Mouse (Mus musculus) granulocyte monocyte progenitor cell, adult 5-6 weeks (primary cell): ENCODE results near the gene Dnpep. TPM values are rescaled to one million over a fixed set of nuclear protein-coding genes. Genes with fewer than 3 reads are reported as not detected.

Source experiments
- ATAC-seq: replicated peaks from 2 replicates; pipeline ENCODE4 v1.8.0; 2016; ENCODE audit warnings: mild to moderate bottlenecking, moderate TSS enrichment, inconsistent platforms; ENCODE audit not compliant: poor library complexity, severe bottlenecking
- total RNA-seq, 2 experiments: library from RNA; stranded (forward) in 1 of 2; stranded (reverse) in 1 of 2; fragments of 200-712, 200-1000 nt in 1 of 2; fragments of >200 nt in 1 of 2; fragmentation: Nextera tagmentation in 1 of 2; gene quantifications; 2 replicates each; pipeline ENCODE4 v1.2.3; 2014 to 2017

Dnpep gene
- total RNA-seq, 2 experiments from 2014 or later: 35.6 to 47.7 TPM

DNA sequence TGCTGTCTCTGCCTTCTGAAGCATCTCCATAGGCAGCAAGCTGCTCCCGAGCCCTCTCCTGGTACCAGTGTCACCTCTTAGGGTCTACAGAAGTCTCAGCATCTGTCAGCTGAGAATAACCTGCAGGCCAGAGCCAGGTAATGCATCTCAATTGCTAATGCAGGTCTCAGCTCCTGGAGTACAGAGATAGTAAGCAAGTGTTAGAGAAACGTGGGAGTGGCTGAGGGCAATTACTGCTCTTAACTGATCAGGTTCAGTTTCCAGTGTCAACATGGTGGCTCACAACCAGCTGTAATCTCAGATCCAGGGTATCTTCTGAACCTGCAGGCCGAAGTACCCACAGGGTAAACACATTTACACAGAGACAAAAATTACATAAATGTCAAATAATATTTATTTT, 18.7 kb upstream of the Dnpep start:
- no peak for ATAC-seq

DNA sequence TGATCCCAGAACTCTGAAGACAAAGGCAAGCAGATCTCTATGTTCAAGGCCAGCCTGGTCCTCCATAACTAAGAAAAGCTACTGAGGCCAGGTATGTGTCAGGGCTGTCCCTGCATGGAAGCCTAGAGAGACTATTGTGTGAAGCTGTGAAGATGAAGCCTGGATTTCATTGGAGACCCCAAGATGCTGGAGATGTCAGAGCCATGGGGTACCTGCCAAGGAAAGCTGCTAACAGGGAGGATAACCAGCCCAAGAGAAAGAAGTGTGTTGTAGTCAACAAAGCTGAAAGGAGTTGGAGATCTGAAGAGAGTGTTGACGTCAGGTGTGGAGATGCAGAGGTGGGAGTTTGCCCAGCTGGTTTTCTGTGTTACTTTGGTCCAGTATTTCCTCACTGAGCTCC, 13.5 kb upstream of the Dnpep start:
- no peak for ATAC-seq

DNA sequence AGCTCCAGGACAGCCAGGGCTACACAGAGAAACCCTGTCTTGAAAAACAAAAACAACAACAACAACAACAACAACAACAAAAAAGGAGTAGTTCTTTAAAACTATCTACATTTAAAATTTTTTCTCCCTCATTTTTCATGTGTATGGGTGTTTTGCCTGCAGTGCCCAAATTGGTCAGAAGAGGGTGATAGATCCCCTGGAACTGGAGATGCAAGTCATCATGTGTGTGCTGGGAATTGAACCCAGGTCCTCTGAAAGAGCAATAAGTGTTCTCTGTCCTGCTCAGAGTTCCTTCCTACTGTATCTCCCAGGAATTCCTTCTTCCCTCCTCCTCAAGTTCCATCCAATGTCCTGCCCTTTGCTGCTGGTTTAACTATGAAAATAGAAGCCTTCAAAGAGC, 9.7 kb upstream of the Dnpep start:
- no peak for ATAC-seq

DNA sequence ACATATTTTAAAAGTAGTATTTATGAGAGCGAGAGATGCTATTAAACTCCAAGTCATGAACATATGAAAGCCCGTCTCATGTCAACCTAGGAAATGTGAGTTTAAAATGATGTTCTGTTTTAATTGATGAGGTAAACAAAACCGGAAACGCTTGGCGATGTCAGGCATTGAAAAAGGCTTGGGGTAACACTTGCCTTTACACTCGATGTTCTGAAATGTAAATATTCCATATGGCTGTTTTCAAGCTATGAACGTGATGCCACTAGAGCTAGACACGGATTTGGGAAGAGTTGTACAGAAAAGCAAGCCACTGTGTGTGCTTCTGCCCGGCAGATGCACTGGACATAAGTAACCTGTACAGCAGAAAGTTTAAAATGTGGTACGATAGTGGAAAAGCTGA, 1.4 kb upstream of the Dnpep start:
- ATAC-seq: no peak

DNA sequence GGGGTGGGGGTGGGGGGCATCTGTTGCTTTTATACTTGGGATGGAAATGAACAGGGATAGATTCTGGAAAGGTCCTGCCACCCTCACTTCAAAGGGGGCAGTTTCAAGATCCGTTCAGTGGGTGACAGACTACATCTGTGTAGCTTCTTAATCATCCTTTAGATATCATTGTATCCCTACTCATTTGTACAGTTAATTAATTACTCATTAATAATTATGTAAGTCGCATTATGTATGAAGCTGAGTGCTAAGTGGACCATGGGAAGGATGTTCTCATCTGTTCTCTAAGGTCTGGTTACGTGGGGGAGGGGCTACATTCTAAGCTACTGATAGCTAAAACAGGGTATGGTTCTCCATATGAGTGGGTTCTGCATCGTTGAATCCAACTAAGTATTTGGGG, 946 bp upstream of the Dnpep start:
- ATAC-seq: no peak

DNA sequence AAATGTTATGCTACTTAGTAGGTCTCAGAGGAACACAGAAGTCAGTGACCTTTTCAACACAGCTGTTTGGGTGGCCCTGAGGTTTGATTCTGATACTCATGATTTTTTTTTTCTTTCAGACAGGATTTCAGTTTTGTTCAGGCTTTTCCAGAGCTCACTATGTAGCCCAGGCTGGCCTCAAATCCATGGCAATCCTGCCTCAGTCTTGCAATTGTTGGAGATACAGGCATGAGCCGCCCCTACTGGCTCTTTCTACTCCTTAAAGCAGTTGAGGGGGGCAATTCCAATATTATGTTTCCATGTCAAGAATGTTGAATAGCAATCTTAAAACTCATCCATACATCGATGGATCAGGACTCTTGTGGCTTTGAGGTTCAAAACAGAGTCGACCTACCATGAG, 511 bp upstream of the Dnpep start:
- no peak for ATAC-seq

DNA sequence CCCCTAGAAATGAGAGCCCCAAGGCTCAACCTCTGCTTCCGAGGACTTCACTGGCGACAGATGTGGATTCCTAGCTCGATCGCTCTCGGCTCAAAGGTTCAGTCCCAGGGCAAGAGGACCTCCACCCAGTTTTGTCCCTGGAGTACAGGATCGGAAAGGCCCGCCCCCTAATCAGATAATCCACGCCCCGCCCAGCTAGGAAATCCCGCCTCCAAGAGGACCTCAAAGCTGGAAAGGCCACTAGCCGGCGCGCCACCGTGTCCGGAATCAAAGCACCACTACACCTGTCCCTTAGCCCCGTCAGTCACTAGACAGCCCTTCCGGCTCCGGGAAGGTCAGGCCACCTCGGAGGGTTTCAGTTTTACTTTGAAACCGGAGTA, 939 bp downstream of the Dnpep start:
- ATAC-seq: peak; percentile 33

DNA sequence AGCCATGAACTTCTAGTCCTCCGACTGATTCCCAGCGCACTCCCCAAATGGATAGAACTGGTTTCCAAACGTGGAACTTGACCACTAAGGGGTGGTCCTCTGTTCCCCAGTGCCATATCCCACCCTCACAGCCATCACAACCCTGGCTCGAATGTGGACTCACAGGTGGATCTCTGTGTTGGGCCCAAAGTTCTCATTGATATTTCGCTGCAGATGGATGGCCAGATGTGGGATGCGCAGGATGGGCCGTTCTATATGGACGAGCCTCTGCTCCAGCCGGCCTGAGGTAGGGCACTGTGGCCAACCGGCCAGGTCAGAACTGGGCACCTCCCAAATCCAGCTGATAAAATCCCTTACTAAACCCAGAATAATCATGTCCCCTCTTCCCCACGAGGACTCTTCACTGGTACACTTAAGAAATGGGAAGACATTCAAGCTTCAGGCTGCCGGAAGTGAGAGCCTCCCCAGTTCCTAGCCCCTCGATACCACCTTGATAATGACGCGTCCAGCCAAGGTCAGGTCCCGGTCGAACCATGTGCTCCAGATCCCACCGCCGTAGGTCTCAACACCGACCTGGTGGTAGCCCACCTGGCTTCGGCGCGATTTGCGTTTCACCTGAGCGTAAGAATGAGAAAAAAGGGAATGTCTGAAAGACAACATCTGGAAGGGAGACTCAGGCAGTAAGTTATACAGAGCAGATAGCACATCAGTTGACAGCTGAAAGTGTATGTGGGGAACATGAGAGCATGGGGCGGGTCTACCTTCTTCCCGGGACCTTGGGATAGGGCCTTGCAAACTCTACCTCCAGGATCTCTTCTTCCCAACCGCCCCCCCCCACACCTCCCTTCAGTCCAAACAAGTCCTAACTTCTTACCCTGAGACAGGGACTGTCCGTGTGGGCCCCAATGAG, 2.1 kb downstream of the Dnpep start:
- no peak for ATAC-seq

DNA sequence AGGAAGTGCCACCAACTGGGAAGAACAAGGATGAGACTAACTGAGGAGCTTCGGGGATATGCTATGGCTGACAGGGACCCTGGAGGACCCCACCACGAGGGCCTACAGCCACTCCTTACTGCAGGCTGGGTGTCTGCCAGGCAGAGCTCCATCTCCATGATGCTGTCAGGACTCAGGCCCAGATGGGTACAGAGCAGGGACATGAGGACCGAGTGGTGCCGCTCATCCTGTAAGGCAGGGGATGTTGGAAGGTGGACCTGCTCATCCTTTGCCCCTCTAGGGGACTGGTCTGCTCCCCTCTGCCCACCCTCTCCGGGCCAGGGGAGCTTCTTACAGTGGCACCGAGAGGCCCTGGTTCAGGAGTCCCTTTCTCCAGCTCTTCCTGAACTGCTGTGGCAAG, 2.8 kb downstream of the Dnpep start:
- no peak for ATAC-seq

DNA sequence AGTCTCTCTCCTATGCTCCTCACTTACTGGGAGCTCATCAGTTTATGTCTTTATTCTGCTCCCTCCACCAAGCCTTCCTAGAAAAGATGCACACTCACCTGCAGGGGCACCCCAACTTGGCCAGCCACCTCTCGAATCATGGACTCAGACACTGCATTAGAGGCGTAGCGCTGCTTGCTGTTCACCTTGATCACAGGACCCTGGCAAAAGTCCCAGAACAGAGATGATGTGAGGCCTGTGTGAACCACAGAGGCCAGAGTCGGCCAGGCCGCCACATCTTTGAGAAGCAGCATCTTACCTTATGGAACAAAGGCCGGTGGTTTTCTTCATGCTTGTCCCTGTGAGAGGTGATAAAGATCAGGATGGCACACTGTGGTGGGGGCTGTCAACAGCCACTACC, 6.1 kb downstream of the Dnpep start:
- no peak for ATAC-seq

DNA sequence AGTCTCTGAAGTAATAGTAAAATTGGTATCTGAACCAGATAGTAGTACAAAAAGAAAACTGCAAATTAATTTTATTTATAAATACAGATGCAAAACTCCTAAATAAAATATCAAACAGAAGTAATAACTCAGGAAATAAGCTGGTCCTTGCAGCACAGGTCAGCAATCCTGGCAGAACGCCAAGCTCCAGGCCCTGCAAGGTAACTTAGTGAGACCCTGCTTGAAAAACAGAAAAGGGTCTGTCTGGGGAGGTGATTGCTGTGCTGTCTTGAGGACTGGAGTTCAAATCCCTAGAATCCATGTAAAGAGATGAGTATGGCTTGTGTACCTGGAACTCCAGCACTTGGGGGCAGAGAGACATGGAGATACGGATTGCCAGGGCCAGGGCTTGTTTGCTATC, 13.1 kb downstream of the Dnpep start:
- no peak for ATAC-seq

DNA sequence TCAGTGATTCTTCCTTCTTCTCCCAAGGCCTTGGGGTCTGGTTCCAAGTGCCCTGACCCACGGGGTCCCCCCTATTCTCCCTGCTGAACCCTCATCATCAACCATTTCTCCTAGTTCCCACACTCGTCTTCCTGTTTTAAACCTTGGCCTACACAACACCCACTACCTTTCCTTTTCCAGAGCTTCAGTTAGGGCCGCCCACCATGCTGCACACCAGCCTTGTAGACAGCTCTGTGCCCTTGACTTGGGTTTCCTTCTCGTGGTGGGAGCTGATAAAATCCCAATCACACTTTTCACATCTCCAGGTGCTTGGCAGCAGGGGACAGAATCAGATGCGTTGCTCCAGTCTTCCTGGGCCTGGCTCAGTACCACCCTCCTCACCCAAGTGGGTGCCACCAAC, 23.5 kb downstream of the Dnpep start:
- no peak for ATAC-seq

DNA sequence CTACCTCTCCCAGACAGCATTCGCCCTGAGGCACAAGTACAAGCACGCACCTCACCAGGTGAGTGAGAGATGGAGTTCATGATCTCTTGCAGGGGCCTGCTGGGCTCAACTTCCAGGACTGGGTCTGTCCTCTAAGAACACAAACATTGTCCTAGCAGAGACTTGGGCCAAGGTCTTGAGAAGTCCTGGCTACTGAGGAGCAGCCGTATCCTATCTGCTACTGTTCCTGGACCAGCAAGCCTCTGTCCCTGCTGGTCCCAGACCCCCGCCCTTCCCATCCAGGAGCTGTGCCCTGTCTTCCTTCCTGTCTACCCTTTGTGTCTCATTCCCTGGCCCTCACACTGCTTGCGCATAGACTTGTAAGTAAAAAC, 24.5 kb downstream of the Dnpep start:
- ATAC-seq: no peak

DNA sequence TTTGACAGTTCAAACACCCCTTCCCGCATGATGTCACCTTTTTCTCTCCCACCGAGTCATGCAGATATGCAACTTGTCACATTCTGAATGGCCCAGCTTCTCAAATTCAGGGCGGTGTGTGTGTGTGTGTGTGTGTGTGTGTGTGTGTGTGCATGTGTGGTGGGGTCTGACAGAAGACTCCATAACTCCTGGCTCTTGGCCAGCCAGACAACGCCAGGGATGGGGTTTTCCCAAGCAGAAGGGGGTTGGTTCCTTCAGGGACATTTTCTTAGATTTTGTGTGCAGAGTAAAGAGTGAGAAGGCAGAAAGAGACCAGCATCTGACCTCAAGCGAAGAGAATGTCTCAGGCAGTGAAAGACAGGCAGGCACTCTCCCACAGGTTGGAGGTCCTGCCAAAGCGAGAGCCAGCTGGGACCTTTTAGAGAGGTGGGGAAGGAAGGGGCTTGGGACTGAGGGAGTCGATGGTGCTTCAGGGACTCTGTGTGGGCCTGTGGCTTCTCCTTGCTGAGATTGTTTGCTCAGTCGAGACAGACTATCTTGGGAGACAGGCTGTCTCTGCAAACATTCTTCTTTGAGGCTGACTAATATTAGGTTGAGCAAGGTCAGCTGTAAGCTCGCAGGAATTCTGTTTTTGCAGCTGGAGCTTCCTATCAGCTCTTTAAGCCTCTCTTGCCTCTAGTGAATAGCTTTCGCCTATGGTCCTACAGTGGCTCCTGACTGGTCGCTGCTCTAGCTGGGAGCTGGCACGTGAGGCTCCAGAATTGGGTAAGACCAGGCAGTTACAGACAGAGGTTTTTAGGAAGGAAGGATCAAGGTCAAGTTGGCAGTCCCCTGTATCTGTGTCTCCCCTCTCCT, 25.1 kb downstream of the Dnpep start:
- no peak for ATAC-seq

DNA sequence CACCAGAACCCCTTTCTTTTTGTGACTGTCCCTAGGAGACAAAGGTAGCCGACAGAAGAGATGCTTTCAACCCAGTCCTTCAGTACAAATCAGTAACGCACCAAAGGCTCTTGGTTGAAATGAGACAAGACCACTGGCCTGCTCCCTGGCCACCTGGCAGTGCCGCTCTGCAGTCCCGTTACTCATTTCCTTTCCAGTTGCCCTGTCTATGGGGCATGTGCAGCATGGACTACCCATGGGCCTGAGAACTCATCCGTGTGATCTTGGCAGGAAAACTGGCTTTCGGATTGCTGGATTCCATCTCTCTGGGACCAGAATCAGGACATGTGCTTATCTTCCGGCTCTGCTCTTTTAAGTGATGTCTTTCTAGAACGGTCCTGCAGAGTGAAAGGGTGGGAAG, 26.5 kb downstream of the Dnpep start:
- ATAC-seq: no peak

DNA sequence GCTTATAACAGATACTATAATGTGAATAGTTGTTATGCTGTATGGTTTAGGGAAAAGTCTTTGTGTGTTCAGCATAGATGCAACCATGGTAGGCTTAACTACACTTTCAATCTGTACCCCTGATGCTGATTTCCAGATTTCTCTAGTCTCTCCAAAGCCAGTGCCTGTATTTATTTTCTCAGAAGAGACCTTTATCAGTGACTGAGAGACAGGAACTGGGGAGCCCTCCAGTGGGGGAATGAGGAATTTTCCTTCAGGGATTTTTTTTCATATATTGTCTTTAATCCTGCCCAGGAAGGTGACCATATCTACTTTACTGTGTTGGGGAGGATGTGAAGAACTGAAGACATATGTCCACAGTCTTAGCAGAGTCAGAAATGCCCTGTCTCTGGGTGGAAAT, 27.2 kb downstream of the Dnpep start:
- ATAC-seq: no peak

DNA sequence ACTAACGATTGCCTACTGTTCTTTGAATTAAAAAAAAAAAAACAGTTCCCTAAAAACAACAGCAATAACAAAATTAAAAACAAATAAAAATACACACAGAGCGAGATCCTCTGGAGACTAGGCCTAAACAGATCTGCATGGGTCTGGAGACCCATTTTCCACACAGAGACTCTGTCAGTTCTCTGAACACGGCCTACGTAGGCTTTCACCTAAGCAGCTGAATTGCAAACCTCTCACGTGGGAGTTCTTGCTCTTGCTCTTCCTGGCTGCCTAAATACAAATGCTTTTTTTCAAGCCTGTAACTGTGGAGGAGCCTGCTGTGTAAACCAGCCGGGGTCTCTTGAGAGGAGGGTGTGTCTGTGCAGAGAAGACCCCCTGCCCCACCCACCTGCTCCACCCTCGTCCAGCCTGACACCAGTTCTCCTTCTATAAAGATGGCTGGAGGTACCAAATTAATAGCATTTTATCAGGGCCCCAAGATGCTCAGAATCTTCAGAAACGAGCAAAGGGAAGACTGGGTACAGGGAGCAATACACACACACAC, 27.8 kb downstream of the Dnpep start:
- ATAC-seq: no peak

DNA sequence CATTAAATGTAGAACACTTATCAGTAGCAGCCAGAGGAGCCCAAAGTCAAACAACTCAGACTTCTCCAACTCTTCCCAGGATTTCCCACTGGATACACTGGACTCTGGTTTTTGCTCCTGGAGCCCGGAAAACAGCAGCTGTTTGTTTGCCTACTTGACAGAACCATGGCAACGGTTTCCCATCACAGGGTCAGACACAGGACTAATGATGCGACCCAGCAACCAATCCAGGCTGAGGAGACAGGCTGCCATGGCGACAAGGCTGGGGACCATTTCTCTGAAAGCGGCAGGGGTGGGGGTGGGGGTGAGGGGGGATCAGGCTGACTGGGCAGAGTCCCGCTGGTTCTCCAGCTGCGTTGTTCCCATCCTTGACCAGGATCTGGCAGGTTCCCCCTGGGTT, 28.4 kb downstream of the Dnpep start:
- no peak for ATAC-seq

DNA sequence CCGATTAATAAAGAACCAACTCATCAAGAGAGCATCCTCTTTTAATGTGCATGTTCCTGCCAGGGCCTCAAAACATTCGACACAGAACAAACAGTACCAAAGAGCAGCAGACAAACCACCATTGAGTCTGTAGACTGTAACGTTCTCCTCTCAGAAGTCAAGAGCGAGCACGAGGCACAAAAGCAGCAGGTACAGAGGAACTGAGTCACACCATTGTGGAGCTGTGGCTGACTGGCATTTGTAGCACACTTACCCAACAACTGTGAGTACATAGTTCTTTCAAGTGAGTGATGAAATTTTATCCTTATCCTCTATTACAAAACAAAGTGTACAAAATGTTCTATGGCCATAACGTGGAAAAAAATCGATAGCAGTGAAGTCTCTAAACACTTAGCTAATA, 32.9 kb downstream of the Dnpep start:
- no peak for ATAC-seq

DNA sequence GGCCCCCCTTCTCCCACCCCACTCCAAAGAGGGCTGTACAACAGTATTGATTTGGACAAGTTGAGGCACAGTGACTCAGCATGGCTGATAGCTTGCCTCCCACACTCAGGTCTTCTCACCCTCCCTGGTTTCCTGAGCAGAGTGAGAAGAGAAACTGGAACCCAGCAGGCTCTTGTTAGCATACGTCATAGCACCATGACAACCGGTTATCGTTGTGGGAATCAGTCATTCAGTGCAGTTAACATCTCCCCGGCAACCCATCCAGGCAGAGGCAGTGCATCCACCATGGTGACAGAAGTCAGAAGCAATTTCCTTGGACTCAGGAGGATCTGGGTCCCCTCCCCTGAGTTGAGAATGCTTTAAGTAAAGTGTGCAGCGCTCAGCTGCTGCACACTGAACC, 34.8 kb downstream of the Dnpep start:
- no peak for ATAC-seq

DNA sequence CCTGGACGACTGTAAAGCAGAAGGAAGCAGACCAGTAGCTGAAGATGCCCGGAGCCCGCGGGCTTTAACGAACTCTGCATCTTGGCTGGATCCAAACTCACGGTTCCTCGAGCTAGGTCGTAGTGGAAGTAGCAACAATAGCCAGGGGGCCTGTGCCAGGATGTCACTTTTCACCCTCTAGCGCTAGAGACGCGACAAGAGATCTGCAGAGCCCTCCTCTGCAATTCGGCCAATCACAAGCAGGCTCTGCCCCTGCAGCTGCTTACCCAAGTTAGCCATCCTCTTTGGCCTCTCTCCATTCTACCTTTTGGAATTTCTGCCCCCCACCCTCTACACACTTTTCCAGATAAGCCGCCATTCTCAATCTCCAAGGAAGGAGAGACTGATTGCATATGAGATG, 39.6 kb downstream of the Dnpep start, which contains the start of gene Resp18:
Gene Resp18 (minus strand): TSS at position 188 of the 400 bp plus-strand sequence.
- ATAC-seq: no peak
